Mouse (Mus musculus): ENCODE results near the gene Pax3. TPM values are rescaled to one million over a fixed set of nuclear protein-coding genes. Genes with fewer than 3 reads are reported as not detected.

Pax3 gene
- polyA plus RNA-seq, 1 experiment = not detected

DNA sequence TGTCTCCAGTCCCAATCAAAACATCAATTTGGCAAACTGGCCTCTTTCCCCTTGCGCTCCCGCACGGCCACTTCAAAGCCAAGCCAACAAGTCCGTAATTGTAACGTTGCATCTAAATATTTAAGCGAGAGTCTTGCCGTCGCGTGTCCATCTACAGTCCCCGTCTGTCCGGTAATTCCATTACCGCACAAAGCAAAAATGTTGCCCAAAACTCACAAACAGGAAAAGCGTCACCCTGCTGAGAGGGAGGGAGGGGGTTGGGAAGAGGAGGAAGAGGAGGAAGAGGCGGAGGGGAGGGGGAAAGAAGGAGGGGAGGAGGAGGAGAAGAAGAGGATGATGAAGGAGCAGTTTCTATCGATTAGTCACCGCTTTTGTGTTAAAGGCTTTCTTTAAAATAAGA, 7.9 kb downstream of the Pax3 start:
- TF ChIP-seq TAL1 (IDR thresholded peaks at IDR 0.05; ENCODE audit: low read length) (no peak), GATA1 (IDR thresholded peaks at IDR 0.05; ENCODE audit: low read length) (no peak)
- Histone ChIP-seq H3K27me3 (ENCODE audit: control insufficient read depth) (peaks cover 73% of the 10 kb centered on the region), H3K4me3 (replicated peaks) (no peak overlapping the region), H3K9me3 (ENCODE audit: control insufficient read depth, low read length) (no peaks in the 10 kb centered on the region), H3K36me3 (ENCODE audit: control insufficient read depth) (no peaks in the 10 kb centered on the region), H3K4me1 (ENCODE audit: control insufficient read depth) (no peaks in the 10 kb centered on the region)

DNA sequence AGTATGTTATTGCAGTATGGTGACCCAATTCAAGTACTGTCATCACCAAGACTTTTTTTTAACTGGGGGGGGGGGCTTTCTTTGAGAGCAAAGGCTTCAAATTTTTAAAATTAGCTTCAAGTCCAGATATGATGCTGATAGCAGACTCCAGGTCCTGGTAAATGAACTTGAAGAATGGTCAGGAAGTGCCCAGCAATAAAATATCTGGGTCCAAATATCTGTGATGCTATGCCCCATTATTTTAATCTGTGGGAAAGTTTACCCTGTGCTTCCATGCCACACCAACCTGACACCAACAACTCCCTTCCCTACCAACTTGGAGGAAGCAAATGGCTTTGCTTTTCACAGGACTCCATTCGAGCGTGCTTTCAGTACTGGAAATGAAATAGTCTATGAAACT, 8.6 kb downstream of the Pax3 start:
- no peaks in the 10 kb centered on the region for H3K9me3 ChIP-seq (ENCODE audit: control insufficient read depth, low read length)
- no peak overlapping the region for H3K4me3 ChIP-seq (replicated peaks)
- H3K4me1 ChIP-seq (ENCODE audit: control insufficient read depth) = no peaks in the 10 kb centered on the region
- TF ChIP-seq TAL1 (IDR thresholded peaks at IDR 0.05; ENCODE audit: low read length) = no peak
- no peak for TF ChIP-seq GATA1 (IDR thresholded peaks at IDR 0.05; ENCODE audit: low read length)
- peaks cover 66% of the 10 kb centered on the region for H3K27me3 ChIP-seq (ENCODE audit: control insufficient read depth)
- no peaks in the 10 kb centered on the region for H3K36me3 ChIP-seq (ENCODE audit: control insufficient read depth)

DNA sequence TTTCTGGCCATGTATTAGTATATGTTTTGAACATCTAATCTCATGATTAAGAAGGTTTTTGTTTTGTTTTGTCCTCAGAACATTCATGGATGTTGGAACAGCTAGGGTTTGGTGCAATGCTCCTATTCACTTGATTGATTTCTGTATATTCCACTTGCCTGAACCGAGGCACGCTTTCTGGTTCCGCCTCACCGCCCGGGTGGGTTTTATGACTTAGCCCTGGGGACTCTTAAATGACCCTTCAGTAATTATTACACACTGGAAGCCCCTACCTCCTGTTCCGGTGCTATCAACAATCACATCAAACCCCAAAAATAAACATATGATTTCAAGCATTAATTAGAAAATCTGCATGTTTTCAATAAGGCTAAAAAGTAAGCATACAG, 9.2 kb downstream of the Pax3 start:
- H3K27me3 ChIP-seq (ENCODE audit: control insufficient read depth) = peaks cover 61% of the 10 kb centered on the region

DNA sequence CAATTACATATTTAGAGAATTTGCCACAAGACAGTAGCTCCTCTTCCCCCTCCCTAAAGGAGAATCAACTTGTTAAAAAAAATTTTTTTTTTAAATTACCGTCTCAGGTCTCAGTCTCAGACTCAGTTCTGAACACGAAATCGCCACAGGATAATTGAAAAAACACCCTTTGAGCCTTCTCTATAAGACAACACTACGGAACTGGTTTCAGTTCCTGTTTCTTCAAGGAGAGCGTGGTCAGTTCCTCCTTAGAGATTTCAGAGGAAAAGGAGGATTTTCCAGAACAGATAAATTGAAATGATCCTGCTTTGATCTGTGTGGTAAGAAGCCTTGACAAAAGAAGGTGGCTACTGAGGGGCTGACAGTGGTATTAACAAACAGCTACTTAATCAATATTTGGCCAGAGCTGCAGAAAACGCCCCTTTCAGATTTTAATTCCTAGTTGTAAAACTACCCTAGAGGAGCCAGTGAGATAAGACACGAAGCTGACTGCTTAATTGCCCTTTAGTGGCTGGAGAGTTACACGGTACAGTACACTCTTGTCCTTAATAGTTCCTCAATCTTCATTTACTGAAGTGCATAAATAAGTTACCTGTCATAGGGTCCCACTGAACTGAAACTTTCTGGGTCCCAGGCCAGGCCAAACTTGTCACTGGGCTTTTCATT, 9.7 kb downstream of the Pax3 start:
- H3K9me3 ChIP-seq (ENCODE audit: control insufficient read depth, low read length) = no peaks in the 10 kb centered on the region
- no peaks in the 10 kb centered on the region for H3K4me1 ChIP-seq (ENCODE audit: control insufficient read depth)
- no peak overlapping the region for H3K4me3 ChIP-seq (replicated peaks)
- no peaks in the 10 kb centered on the region for H3K36me3 ChIP-seq (ENCODE audit: control insufficient read depth)
- TF ChIP-seq GATA1 (IDR thresholded peaks at IDR 0.05; ENCODE audit: low read length) (no peak), TAL1 (IDR thresholded peaks at IDR 0.05; ENCODE audit: low read length) (no peak)
- H3K27me3 ChIP-seq (ENCODE audit: control insufficient read depth) = peaks cover 58% of the 10 kb centered on the region

More for the DNA sequence above, 9.2 kb downstream of the Pax3 start:
- H3K4me3 ChIP-seq (replicated peaks) = no peak overlapping the region
- no peaks in the 10 kb centered on the region for H3K36me3 ChIP-seq (ENCODE audit: control insufficient read depth)
- H3K9me3 ChIP-seq (ENCODE audit: control insufficient read depth, low read length) = no peaks in the 10 kb centered on the region
- no peaks in the 10 kb centered on the region for H3K4me1 ChIP-seq (ENCODE audit: control insufficient read depth)
- no peak for TF ChIP-seq TAL1 (IDR thresholded peaks at IDR 0.05; ENCODE audit: low read length)
- TF ChIP-seq GATA1 (IDR thresholded peaks at IDR 0.05; ENCODE audit: low read length) = no peak

DNA sequence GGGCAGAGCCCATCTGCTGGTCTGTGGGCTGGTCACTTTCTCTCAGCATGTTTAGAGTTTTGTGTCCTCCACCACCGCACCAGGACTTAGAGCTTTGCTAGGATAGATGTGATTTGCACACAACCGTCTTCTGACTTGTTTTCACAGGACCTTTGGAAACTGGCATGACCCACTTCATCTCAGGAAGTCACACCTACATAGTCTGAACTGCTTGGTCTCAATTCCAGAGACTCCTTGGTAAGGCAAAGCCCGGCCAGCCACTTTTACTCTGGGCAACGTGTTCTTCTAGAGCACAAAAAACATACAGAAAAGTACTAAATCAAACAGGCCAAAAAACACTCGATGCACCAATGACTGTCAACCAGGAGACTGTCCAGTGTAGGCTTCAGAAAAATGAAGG, 14.0 kb downstream of the Pax3 start:
- Histone ChIP-seq H3K9me3 (ENCODE audit: control insufficient read depth, low read length) (no peaks in the 10 kb centered on the region), H3K27me3 (ENCODE audit: control insufficient read depth) (peaks cover 23% of the 10 kb centered on the region)
- TF ChIP-seq TAL1 (IDR thresholded peaks at IDR 0.05; ENCODE audit: low read length) = no peak
- TF ChIP-seq GATA1 (IDR thresholded peaks at IDR 0.05; ENCODE audit: low read length) = no peak

DNA sequence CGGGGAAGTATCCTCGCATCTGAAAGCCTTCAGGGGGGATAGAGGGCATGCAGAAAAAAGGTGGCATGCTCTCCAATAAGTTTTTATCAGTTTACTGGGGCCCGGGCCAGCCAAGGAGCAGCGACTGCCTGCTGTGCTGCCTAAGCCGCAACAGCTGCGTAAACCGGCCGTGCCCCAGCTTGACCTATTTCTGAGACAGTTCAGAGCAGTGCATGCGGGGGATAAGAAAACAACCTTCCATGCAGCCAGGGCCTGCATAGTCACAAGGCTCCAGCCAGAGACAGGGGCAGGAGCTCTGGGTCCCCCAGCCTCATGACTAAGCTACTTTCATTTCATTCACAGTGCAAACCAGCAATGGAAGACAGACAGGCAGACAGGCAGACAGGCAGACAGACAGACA, 15.1 kb downstream of the Pax3 start:
- Histone ChIP-seq H3K27me3 (ENCODE audit: control insufficient read depth) (peaks cover 12% of the 10 kb centered on the region), H3K4me1 (ENCODE audit: control insufficient read depth) (no peaks in the 10 kb centered on the region), H3K36me3 (ENCODE audit: control insufficient read depth) (no peaks in the 10 kb centered on the region), H3K9me3 (ENCODE audit: control insufficient read depth, low read length) (no peaks in the 10 kb centered on the region), H3K4me3 (replicated peaks) (no peak overlapping the region)
- TF ChIP-seq TAL1 (IDR thresholded peaks at IDR 0.05; ENCODE audit: low read length) (no peak), GATA1 (IDR thresholded peaks at IDR 0.05; ENCODE audit: low read length) (no peak)

More for the DNA sequence above, 14.0 kb downstream of the Pax3 start:
- H3K36me3 ChIP-seq (ENCODE audit: control insufficient read depth) = no peaks in the 10 kb centered on the region
- H3K4me3 ChIP-seq (replicated peaks) = no peak overlapping the region
- H3K4me1 ChIP-seq (ENCODE audit: control insufficient read depth) = no peaks in the 10 kb centered on the region

DNA sequence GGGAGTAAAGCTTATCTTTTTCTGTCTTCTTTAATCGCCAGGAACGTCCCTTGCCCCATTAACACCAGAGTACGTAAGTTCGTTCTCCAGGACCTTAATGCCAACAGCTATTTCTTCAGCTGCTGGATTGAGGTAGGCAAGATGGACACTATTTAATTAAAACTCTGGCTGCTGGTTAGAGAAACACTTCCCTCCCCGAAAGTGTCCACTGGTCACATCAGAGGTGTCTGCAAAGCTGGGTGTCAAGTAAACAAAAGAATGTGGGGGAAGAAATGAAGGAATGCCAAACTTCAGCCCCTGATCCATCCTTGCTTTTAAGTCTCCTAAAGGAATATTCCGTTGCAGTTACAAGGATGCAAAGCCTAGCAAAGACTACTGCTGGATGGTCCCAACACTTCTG, 24.6 kb downstream of the Pax3 start:
- Histone ChIP-seq H3K9me3 (ENCODE audit: control insufficient read depth, low read length) (no peaks in the 10 kb centered on the region), H3K36me3 (ENCODE audit: control insufficient read depth) (no peaks in the 10 kb centered on the region), H3K27me3 (ENCODE audit: control insufficient read depth) (peaks cover 9% of the 10 kb centered on the region; the same call in 1 of the 2 replicates), H3K4me1 (ENCODE audit: control insufficient read depth) (no peaks in the 10 kb centered on the region), H3K4me3 (replicated peaks) (no peak overlapping the region)
- no peak for TF ChIP-seq TAL1 (IDR thresholded peaks at IDR 0.05; ENCODE audit: low read length)

DNA sequence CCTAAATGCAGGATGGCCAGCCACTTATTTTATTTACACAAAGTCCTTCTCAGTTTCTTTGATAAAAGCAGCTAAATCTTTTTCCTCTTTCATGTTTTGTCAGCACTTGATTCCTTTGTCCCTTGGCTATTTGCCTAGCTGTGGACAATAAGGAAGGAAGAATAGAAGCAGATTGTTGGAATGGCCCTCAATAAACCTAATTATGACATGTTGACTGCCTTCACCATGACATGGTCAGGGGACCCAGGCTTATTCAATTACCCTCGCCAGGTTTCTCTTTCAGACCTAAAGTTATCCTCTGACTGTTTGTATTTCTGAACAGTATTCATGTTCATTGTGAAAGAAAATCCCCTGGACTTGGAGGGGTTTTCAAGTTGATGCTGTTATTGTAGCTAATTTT, 25.3 kb downstream of the Pax3 start:
- no peaks in the 10 kb centered on the region for H3K36me3 ChIP-seq (ENCODE audit: control insufficient read depth)
- TF ChIP-seq TAL1 (IDR thresholded peaks at IDR 0.05; ENCODE audit: low read length) (no peak), GATA1 (IDR thresholded peaks at IDR 0.05; ENCODE audit: low read length) (no peak)
- no peaks in the 10 kb centered on the region for H3K4me1 ChIP-seq (ENCODE audit: control insufficient read depth)
- H3K9me3 ChIP-seq (ENCODE audit: control insufficient read depth, low read length) = no peaks in the 10 kb centered on the region
- H3K27me3 ChIP-seq (ENCODE audit: control insufficient read depth) = peaks cover 9% of the 10 kb centered on the region; the same call in 1 of the 2 replicates
- H3K4me3 ChIP-seq (replicated peaks) = no peak overlapping the region

DNA sequence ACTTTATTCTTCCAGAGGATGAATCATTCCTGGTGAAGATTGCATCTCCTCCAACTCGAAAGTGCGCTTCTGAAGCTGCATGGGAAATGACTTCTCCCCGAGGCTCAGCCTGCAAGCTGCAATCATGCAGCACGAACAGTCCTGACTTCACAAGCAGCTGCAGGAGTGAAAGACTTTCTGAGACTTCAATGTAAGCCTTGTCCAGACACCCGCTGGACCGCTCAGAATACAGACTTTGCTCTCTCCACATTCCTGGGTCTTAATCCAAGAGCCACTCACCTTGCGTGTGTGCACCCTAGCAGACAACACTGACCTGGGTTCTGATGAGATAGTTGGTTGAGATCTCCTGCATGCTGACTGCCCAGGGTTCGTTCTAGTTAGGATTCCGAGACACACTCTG, 26.2 kb downstream of the Pax3 start:
- Histone ChIP-seq H3K27me3 (ENCODE audit: control insufficient read depth) (peaks cover 7% of the 10 kb centered on the region; the same call in 1 of the 2 replicates), H3K4me1 (ENCODE audit: control insufficient read depth) (no peaks in the 10 kb centered on the region), H3K36me3 (ENCODE audit: control insufficient read depth) (no peaks in the 10 kb centered on the region), H3K4me3 (replicated peaks) (no peak overlapping the region), H3K9me3 (ENCODE audit: control insufficient read depth, low read length) (no peaks in the 10 kb centered on the region)
- TF ChIP-seq GATA1 (IDR thresholded peaks at IDR 0.05; ENCODE audit: low read length) = no peak
- no peak for TF ChIP-seq TAL1 (IDR thresholded peaks at IDR 0.05; ENCODE audit: low read length)

DNA sequence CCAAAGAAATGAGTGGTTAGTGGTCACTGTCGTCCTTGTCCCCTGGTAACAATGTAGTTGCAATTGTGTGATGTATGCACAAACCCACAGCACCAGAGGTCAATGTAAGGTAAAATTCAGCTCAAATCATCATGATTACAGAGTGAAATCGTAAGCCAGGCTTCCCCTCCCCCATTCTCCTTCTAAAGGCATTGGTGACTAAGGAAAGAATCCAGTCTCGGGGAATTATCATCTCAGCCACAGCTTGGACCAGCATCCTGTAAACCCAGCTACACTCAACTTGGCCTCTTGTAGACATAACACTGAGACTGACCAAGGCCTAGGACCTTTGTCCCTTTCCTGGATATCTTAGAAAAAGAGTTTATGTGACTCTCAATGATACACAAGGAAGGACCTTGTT, 28.1 kb downstream of the Pax3 start:
- Histone ChIP-seq H3K27me3 (ENCODE audit: control insufficient read depth) (peaks cover 7% of the 10 kb centered on the region; the same call in 1 of the 2 replicates), H3K4me1 (ENCODE audit: control insufficient read depth) (no peaks in the 10 kb centered on the region), H3K9me3 (ENCODE audit: control insufficient read depth, low read length) (no peaks in the 10 kb centered on the region), H3K36me3 (ENCODE audit: control insufficient read depth) (no peaks in the 10 kb centered on the region), H3K4me3 (replicated peaks) (no peak overlapping the region)
- no peak for TF ChIP-seq GATA1 (IDR thresholded peaks at IDR 0.05; ENCODE audit: low read length)
- TF ChIP-seq TAL1 (IDR thresholded peaks at IDR 0.05; ENCODE audit: low read length) = no peak
